Comparison of ENCODE assay signal across 9 mouse cellular contexts in the genomic region with DNA sequence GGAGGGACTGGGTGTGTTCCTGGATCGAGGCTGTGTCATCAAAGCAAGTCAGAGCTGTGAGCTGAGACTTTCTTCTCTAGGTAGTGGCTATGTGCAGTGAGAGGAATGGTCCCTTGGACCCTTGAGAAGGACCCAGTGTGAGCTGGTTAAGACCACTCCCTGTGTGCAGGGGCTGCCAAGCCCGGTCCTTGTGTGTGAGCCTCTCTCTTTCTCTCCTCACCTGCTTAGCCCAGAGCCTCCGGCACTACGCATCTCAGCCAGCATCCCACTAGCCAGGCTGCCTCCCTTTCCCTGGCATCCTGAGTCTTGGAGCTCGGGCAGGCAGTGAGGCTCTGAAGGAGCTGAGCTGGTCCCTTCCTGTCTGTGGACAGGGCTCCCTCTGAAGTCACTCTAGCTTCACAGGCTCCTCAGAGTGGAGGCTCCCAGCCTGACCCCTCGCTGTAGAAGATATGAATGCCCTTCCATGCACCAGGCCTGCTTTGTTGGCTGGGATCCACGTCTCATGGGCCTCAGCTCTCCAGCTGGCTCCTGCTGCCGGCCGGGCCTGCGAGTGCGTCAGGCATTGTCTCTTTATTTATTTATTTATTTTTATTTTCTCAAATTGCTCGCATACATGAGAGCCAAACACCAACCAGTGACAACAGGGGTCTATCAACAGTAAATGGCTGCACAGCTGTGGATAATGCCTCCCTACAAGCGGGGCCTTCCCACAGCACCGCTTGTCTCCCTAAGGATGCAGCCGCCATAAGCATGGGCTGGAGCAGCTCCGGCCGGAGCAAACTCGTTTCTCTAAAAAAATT. TPM values are rescaled to one million over a fixed set of nuclear protein-coding genes. Genes with fewer than 3 reads are reported as not detected.
DNase-seq lines count a peak whose midpoint lies in the region; ATAC-seq lines count a peak whose summit lies in the region.
"Had no signal": no experiment of that assay in that cellular context is flagged by ENCODE, and none has a peak within 500 bp of the region (broad histone marks: within the 10 kb centered on the region; RNA-seq: fewer than 3 reads in every experiment).

No protein-coding gene starts in this region.

- WGBS in kidney, embryonic 15.5 days = 71% methylated on average over 18 of the region's 18 CpGs
- WGBS in neural tube, embryonic 15.5 days = 37% methylated on average over 18 of the region's 18 CpGs

- no peak overlapping the region for H3K9ac ChIP-seq in kidney, embryonic 15.5 days
- 0 out of 2 replicates have a peak overlapping the region, but pooled peaks have one; percentile 29 for H3K9ac ChIP-seq in neural tube, embryonic 15.5 days (replicated peaks)

- no peaks in the 10 kb centered on the region for H3K9me3 ChIP-seq in kidney, embryonic 15.5 days (replicated peaks)
- no peaks in the 10 kb centered on the region for H3K9me3 ChIP-seq in neural tube, embryonic 15.5 days (replicated peaks)

- H3K4me3 ChIP-seq in kidney, embryonic 15.5 days (replicated peaks) = no peak overlapping the region
- H3K4me3 ChIP-seq in neural tube, embryonic 15.5 days (replicated peaks) = no peak overlapping the region
- H3K4me3 ChIP-seq: myocyte had no signal

- H3K4me1 ChIP-seq in kidney, embryonic 15.5 days = peaks cover 4% of the 10 kb centered on the region; the same call in 1 of the 2 replicates
- peaks cover 13% of the 10 kb centered on the region for H3K4me1 ChIP-seq in neural tube, embryonic 15.5 days

- peak; percentile 12 to 32 for DNase-seq in adrenal gland, postnatal 36 days
- DNase-seq in adrenal gland, postnatal 4 days (ENCODE audit: low spot score in 2 of 2) = no peak
- DNase-seq in MN1 (ENCODE audit: low spot score) = peak; percentile 97
- DNase-seq in heart, adult 8-10 months (ENCODE audit: low spot score) = peak; percentile 38
- DNase-seq in spleen, postnatal 36 days (ENCODE audit: low spot score in 2 of 2) = no peak

- 0 out of 2 replicates have a peak, but pooled peaks cover 15% of the 10 kb centered on the region for H3K36me3 ChIP-seq in kidney, embryonic 15.5 days
- peaks cover 19% of the 10 kb centered on the region for H3K36me3 ChIP-seq in neural tube, embryonic 15.5 days

- 0 out of 2 replicates have a peak overlapping the region, but pooled peaks have one; percentile 45 for H3K27ac ChIP-seq in kidney, embryonic 15.5 days
- H3K27ac ChIP-seq in neural tube, embryonic 15.5 days (replicated peaks) = peak overlapping the region; percentile 74

- no peak overlapping the region for H3K4me2 ChIP-seq in kidney, embryonic 15.5 days
- H3K4me2 ChIP-seq in neural tube, embryonic 15.5 days = no peak overlapping the region

- ATAC-seq in kidney, embryonic 15.5 days (replicated peaks; ENCODE audit: low FRiP score) = peak; percentile 40; the same call in 1 of the 2 replicates
- peak; percentile 69 for ATAC-seq in neural tube, embryonic 15.5 days (ENCODE audit: low FRiP score)
- ATAC-seq in monocyte, adult 5-6 weeks (replicated peaks; ENCODE audit: insufficient number of reproducible peaks, low FRiP score, low TSS enrichment, poor library complexity, severe bottlenecking) = no peak

- no peaks in the 10 kb centered on the region for H3K27me3 ChIP-seq in kidney, embryonic 15.5 days
- no peaks in the 10 kb centered on the region for H3K27me3 ChIP-seq in neural tube, embryonic 15.5 days (replicated peaks)

RNA-seq across cellular contexts. Expression of a gene that starts 18.3 kb away (rescaled TPM):
- total RNA-seq in adrenal gland, postnatal 36 days (2021) = 10 to 100 TPM; 41.1 TPM
- 10 to 100 TPM; 34.0 to 35.8 TPM for total RNA-seq in adrenal gland, postnatal 4 days (2021)
- 10 to 100 TPM; 35.2 to 36.2 (median 35.3) TPM for total RNA-seq in heart, adult 8-10 months (2022)
- 18.1 and 21.0 TPM in 2 replicates for polyA plus RNA-seq in kidney, embryonic 15.5 days (2015; fragmentation: Nextera tagmentation; extraction: Ambion mirVana)
- 15.2 and 20.3 TPM in 2 replicates for polyA plus RNA-seq in neural tube, embryonic 15.5 days (2015; fragmentation: Nextera tagmentation; extraction: Ambion mirVana)
- 2.6 to 6.0 TPM (median 4.1 TPM) in 3 replicates for total RNA-seq in monocyte, adult 5-6 weeks (2017)

RNA-seq across cellular contexts. Expression of a gene that starts 54.2 kb away (rescaled TPM):
- total RNA-seq in adrenal gland, postnatal 36 days (2021) = under 1 TPM; 0.36 to 0.53 TPM
- total RNA-seq in adrenal gland, postnatal 4 days (2021) = 1 to 10 TPM in 1 of 2 experiments, under 1 TPM in 1; 0.62 to 1.8 TPM
- under 1 TPM in 1 of 4 experiments, not detected in 3; 0.06 TPM for total RNA-seq in heart, adult 8-10 months (2022)
- 2.3 and 3.2 TPM in 2 replicates for polyA plus RNA-seq in kidney, embryonic 15.5 days (2015; fragmentation: Nextera tagmentation; extraction: Ambion mirVana)
- polyA plus RNA-seq in neural tube, embryonic 15.5 days (2015; fragmentation: Nextera tagmentation; extraction: Ambion mirVana) = 2.7 and 3.2 TPM in 2 replicates
- total RNA-seq in monocyte, adult 5-6 weeks (2017) = not detected in 3 replicates

Comparison
In these comparisons a context has a peak if more than half of its experiments do, and no peak if none do; other contexts are left out.
1. DNase-seq: peak in adrenal gland, postnatal 36 days (2 of 2), MN1 (single experiment) and heart, adult 8-10 months (single experiment); none in adrenal gland, postnatal 4 days (0 of 2) and spleen, postnatal 36 days (0 of 2).